Mouse (Mus musculus): ENCODE data around the gene Dcun1d3. TPM values are rescaled to one million over a fixed set of nuclear protein-coding genes. Genes with fewer than 3 reads are reported as not detected.

Dcun1d3 gene
- polyA plus RNA-seq, 1 experiment from 2014 or later, result 12.3 TPM

GRCm38 (mm10) chr7:119862167-119862566, 33.9 kb downstream of the Dcun1d3 start:
- Histone ChIP-seq H3K27ac (replicated peaks) (peak overlapping the region; percentile 84), H3K4me3 (no peak overlapping the region), H3K36me3 (replicated peaks) (peaks cover 32% of the 10 kb centered on the region), H3K9me3 (no peaks in the 10 kb centered on the region), H3K4me1 (peaks cover 32% of the 10 kb centered on the region), H3K27me3 (replicated peaks; ENCODE audit: low read depth, poor library complexity, severe bottlenecking) (no peaks in the 10 kb centered on the region)
- DNase-seq (ENCODE audit: low spot score), result no peak
- 64% methylated on average over 1 of the region's 1 CpGs for WGBS

GRCm38 (mm10) chr7:119861335-119862091, 34.6 kb downstream of the Dcun1d3 start:
- Histone ChIP-seq H3K4me1 (peaks cover 32% of the 10 kb centered on the region), H3K4me3 (peak overlapping the region; percentile 20; the same call in 1 of the 2 replicates), H3K36me3 (replicated peaks) (peaks cover 39% of the 10 kb centered on the region), H3K27ac (replicated peaks) (peak overlapping the region; percentile 84), H3K9me3 (no peaks in the 10 kb centered on the region), H3K27me3 (replicated peaks; ENCODE audit: low read depth, poor library complexity, severe bottlenecking) (no peaks in the 10 kb centered on the region)
- peak; percentile 82 for DNase-seq (ENCODE audit: low spot score)
- 35% methylated on average over 6 of the region's 6 CpGs for WGBS

GRCm38 (mm10) chr7:119860971-119861334, 35.1 kb downstream of the Dcun1d3 start:
- Histone ChIP-seq H3K4me3 (no peak overlapping the region), H3K9me3 (no peaks in the 10 kb centered on the region), H3K27ac (replicated peaks) (peak overlapping the region; percentile 84), H3K36me3 (replicated peaks) (peaks cover 43% of the 10 kb centered on the region), H3K27me3 (replicated peaks; ENCODE audit: low read depth, poor library complexity, severe bottlenecking) (no peaks in the 10 kb centered on the region), H3K4me1 (peaks cover 32% of the 10 kb centered on the region)
- no peak for DNase-seq (ENCODE audit: low spot score)

DNA sequence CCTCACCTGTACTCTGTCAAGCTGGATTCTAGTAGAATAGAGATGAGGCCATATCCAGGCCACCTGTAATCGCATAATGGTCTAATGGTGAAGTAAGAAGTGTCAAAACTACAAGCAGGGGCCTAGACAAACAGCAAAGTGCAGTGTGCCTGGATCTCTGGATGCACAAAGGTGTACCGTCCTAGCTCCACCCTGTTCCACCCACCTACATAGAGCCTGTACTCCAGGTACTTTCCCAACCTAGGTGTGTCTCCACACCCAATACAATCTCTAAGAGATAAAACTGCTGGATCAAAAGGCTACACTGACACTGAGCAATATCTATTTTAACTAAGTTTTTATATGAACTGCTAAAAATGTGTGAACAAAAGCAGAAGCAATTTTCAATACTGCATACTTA, 35.5 kb downstream of the Dcun1d3 start:
- DNase-seq (ENCODE audit: low spot score), result no peak
- H3K36me3 ChIP-seq (replicated peaks), result peaks cover 43% of the 10 kb centered on the region
- 87% methylated on average over 2 of the region's 2 CpGs for WGBS
- peaks cover 32% of the 10 kb centered on the region for H3K4me1 ChIP-seq
- no peaks in the 10 kb centered on the region for H3K27me3 ChIP-seq (replicated peaks; ENCODE audit: low read depth, poor library complexity, severe bottlenecking)
- peak overlapping the region; percentile 24 for H3K27ac ChIP-seq (replicated peaks)
- no peak overlapping the region for H3K4me3 ChIP-seq
- no peaks in the 10 kb centered on the region for H3K9me3 ChIP-seq

DNA sequence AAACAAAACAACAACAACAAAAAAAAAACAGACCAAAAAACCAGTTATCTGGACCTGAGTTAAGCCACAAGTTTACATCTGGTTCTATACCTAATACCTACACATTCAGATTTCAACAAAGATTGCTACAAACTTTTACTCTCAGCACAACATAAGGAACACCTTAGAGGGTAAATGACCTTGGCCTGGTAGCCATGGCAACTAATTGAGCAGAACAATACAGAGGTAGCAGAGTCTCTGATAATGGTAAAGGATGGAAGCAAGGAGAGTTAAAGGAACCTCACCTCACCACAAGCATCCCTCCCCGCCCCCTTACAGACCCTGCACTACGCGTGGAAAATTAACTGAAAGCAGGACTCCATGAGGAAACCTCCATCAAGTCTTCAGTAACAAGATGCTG, 36.0 kb downstream of the Dcun1d3 start:
- Histone ChIP-seq H3K4me1 (peaks cover 32% of the 10 kb centered on the region), H3K36me3 (replicated peaks) (peaks cover 43% of the 10 kb centered on the region), H3K27ac (replicated peaks) (peak overlapping the region; percentile 24; the same call in 1 of the 2 replicates), H3K27me3 (replicated peaks; ENCODE audit: low read depth, poor library complexity, severe bottlenecking) (no peaks in the 10 kb centered on the region), H3K4me3 (no peak overlapping the region), H3K9me3 (no peaks in the 10 kb centered on the region)
- DNase-seq (ENCODE audit: low spot score), result peak; percentile 9
- WGBS, result 78% methylated on average over 3 of the region's 3 CpGs

- WGBS, result 78% methylated on average over 6 of the region's 6 CpGs
- H3K4me3 ChIP-seq, result no peak overlapping the region
- DNase-seq (ENCODE audit: low spot score), result peak; percentile 10
These were observed 36.6 kb downstream of the Dcun1d3 start for GRCm38 (mm10) chr7:119859476-119859875.

DNA sequence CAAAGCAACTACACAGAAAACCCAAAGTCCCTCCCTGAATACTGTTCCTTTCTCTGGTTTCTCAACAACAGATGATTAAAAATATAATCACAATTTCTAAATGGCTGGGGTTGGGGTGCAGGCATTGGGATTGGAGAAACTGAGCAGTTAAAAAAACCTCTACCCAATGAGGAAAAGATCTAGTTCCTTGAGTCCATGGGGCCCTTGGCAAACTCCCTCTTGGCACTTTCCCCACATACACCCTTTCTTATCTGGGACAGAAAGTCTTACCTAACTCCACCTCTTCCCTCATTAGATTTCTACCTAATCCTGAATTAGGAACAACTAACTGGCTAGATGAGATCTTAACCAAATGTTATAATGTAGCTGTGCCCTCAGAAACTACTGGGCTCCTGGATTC, 41.1 kb downstream of the Dcun1d3 start:
- Histone ChIP-seq H3K27me3 (replicated peaks; ENCODE audit: low read depth, poor library complexity, severe bottlenecking) (no peaks in the 10 kb centered on the region), H3K4me1 (peaks cover 5% of the 10 kb centered on the region), H3K9me3 (no peaks in the 10 kb centered on the region), H3K27ac (replicated peaks) (no peak overlapping the region), H3K4me3 (no peak overlapping the region), H3K36me3 (replicated peaks) (peaks cover 73% of the 10 kb centered on the region)
- DNase-seq (ENCODE audit: low spot score), result no peak

More at GRCm38 (mm10) chr7:119859476-119859875, 36.6 kb downstream of the Dcun1d3 start:
- Histone ChIP-seq H3K4me1 (peaks cover 32% of the 10 kb centered on the region), H3K36me3 (replicated peaks) (peaks cover 49% of the 10 kb centered on the region), H3K27ac (replicated peaks) (peak overlapping the region; percentile 51; the same call in 1 of the 2 replicates), H3K27me3 (replicated peaks; ENCODE audit: low read depth, poor library complexity, severe bottlenecking) (no peaks in the 10 kb centered on the region), H3K9me3 (no peaks in the 10 kb centered on the region)

DNA sequence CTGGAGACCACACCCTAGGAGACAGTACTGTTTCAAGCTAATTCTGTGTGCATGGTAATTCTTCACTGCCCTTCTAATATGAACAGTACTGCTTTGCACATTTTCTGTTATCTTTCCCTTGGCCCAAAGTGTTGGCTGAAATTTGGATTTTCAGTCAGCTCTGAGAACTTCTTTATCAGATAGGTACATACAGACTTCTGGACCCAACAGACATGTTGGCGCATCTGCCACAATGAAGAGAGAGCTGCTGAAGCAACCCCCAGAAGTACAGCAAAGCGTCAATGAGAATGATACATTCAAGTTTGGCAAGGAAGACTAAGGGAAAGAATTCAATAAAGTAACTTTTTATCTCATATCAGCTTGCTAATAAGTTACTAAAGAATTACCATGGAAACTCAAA, 41.7 kb downstream of the Dcun1d3 start:
- Histone ChIP-seq H3K9me3 (no peaks in the 10 kb centered on the region), H3K4me1 (no peaks in the 10 kb centered on the region), H3K27me3 (replicated peaks; ENCODE audit: low read depth, poor library complexity, severe bottlenecking) (no peaks in the 10 kb centered on the region), H3K36me3 (replicated peaks) (peaks cover 75% of the 10 kb centered on the region), H3K4me3 (no peak overlapping the region), H3K27ac (replicated peaks) (no peak overlapping the region)
- 93% methylated on average over 2 of the region's 2 CpGs for WGBS
- no peak for DNase-seq (ENCODE audit: low spot score)

DNA sequence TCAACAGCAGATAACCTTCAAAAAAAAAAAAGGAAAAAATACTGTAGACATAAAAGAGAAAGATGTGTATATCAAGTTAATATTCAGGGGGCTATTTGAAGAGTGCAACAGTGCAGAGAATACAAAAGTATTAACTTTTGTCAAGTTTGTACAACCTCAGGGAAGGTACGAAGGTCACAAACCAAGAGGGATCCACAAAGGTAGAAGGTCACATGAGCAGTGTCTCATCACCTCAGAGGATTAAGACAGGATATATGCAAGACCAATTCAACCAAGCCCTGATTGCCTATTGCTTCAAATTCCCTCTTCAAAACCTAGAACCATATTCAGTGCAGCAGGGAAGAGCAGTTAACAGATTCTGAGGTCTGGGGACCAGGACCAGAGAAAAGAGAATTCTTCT, 42.9 kb downstream of the Dcun1d3 start:
- no peaks in the 10 kb centered on the region for H3K27me3 ChIP-seq (replicated peaks; ENCODE audit: low read depth, poor library complexity, severe bottlenecking)
- H3K36me3 ChIP-seq (replicated peaks), result peaks cover 69% of the 10 kb centered on the region
- H3K4me3 ChIP-seq, result no peak overlapping the region
- no peaks in the 10 kb centered on the region for H3K4me1 ChIP-seq
- DNase-seq (ENCODE audit: low spot score), result no peak
- 97% methylated on average over 1 of the region's 1 CpGs for WGBS
- H3K9me3 ChIP-seq, result no peaks in the 10 kb centered on the region
- no peak overlapping the region for H3K27ac ChIP-seq (replicated peaks)

DNA sequence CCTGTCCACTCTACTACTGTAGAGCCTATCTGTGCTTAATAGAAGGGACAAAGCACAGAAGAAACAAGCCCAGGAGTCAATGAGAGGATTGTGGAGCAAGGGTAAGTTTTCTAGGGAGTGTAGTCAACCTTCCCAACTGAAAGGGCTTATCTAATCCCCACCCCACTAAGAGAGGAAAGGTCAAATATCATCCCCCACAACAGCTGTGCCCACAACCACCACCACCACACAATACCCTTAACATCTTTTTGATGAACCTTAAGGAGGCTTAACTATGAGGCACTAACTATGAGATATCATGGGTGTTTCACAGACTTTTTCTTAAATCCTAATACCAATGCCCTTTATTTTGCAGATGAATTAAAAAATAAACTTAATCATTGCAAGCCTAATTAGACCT, 43.6 kb downstream of the Dcun1d3 start:
- peaks cover 64% of the 10 kb centered on the region for H3K36me3 ChIP-seq (replicated peaks)
- no peaks in the 10 kb centered on the region for H3K9me3 ChIP-seq
- no peak overlapping the region for H3K4me3 ChIP-seq
- no peak for DNase-seq (ENCODE audit: low spot score)
- H3K4me1 ChIP-seq, result no peaks in the 10 kb centered on the region
- no peak overlapping the region for H3K27ac ChIP-seq (replicated peaks)
- no peaks in the 10 kb centered on the region for H3K27me3 ChIP-seq (replicated peaks; ENCODE audit: low read depth, poor library complexity, severe bottlenecking)

DNA sequence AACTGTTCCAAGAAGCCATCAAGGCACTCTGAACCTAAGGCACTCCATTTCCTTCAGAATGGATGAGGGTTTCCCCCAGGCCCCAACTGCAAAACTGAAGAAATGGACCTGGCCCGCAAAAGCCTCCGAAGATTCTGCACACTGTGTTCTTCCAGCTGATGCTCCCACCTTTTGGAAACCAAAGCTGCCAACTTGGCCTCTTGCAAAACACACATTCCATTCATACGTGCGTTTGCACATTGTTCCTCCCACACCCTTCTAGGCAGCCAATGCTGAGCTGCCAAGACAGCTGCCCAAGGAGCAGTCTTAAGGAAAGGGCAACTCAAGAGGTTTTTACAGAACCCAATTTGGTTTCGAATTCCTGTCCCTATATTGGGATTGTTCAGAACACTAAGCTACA, 45.4 kb downstream of the Dcun1d3 start:
- H3K9me3 ChIP-seq, result no peaks in the 10 kb centered on the region
- no peak overlapping the region for H3K27ac ChIP-seq (replicated peaks)
- H3K27me3 ChIP-seq (replicated peaks; ENCODE audit: low read depth, poor library complexity, severe bottlenecking), result no peaks in the 10 kb centered on the region
- no peak overlapping the region for H3K4me3 ChIP-seq
- H3K4me1 ChIP-seq, result no peaks in the 10 kb centered on the region
- 84% methylated on average over 5 of the region's 5 CpGs for WGBS
- no peak for DNase-seq (ENCODE audit: low spot score)
- peaks cover 59% of the 10 kb centered on the region for H3K36me3 ChIP-seq (replicated peaks)

DNA sequence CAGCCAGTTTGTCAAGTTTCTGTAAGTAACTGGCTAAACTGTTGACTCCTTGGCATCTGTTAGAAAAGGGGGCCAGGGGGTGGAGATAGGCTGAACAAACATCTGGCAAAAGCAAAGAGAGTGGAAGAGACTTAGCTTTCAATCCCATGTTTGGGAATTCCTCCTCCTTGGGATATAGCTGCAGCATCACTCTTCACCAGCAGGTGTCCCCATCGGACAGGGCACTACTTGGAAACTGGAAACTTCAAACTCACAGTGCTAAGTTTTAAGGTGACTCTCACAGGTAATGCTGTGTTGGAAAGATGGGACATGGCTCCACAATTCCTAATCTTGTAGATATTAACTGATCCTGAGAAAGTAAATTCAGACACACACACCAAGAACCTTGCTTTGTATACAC, 47.0 kb downstream of the Dcun1d3 start:
- Histone ChIP-seq H3K4me1 (no peaks in the 10 kb centered on the region), H3K27ac (replicated peaks) (no peak overlapping the region), H3K27me3 (replicated peaks; ENCODE audit: low read depth, poor library complexity, severe bottlenecking) (no peaks in the 10 kb centered on the region), H3K36me3 (replicated peaks) (peaks cover 62% of the 10 kb centered on the region), H3K9me3 (no peaks in the 10 kb centered on the region), H3K4me3 (no peak overlapping the region)
- 0% methylated on average over 1 of the region's 1 CpGs for WGBS
- DNase-seq (ENCODE audit: low spot score), result peak; percentile 59

DNA sequence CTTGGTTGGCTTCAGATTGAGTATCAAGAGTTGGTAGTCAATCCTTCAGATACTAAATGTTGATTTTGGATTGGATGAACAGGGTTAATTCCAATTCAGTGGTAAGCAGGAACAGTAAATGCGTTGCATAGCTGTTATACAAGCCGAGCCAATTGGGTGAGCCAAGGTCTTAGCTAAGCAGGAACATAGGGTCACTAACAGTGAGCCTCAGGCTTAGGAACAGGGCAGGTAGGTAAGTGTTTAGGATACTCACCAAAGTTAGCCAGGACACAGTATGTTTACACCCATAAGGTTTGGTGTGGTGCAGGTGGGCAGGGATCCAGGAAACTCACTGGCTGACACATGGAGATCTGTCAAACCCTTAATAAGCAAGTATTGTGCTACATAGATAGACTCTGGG, 48.7 kb downstream of the Dcun1d3 start:
- no peak overlapping the region for H3K27ac ChIP-seq (replicated peaks)
- H3K4me3 ChIP-seq, result no peak overlapping the region
- no peak for DNase-seq (ENCODE audit: low spot score)
- H3K27me3 ChIP-seq (replicated peaks; ENCODE audit: low read depth, poor library complexity, severe bottlenecking), result no peaks in the 10 kb centered on the region
- H3K4me1 ChIP-seq, result no peaks in the 10 kb centered on the region
- WGBS, result 89% methylated on average over 2 of the region's 2 CpGs
- no peaks in the 10 kb centered on the region for H3K9me3 ChIP-seq
- H3K36me3 ChIP-seq (replicated peaks), result peaks cover 58% of the 10 kb centered on the region
